Mouse (Mus musculus) brain, embryonic 14.5 days (tissue): ENCODE measurements around the gene Ptpn14.

Experiments used
- CTCF ChIP-seq: fragments of 200-500 bp; IDR thresholded peaks from 2 replicates; pipeline ENCODE4 v1.5.1; 2012; ENCODE audit warnings: inconsistent platforms, mild to moderate bottlenecking, moderate library complexity, borderline replicate concordance; ENCODE audit not compliant: insufficient read depth, insufficient read length; ENCODE audit errors: extremely low read depth
- POLR2A ChIP-seq: fragments of 200-500 bp; IDR thresholded peaks from 2 replicates; pipeline ENCODE4 v1.6.1; 2012; ENCODE audit warnings: mild to moderate bottlenecking, inconsistent platforms, borderline replicate concordance; ENCODE audit not compliant: poor library complexity, insufficient read depth, insufficient read length, severe bottlenecking; ENCODE audit errors: extremely low read depth

GRCm38 (mm10) chr1:189902413-189902812, 174.3 kb downstream of the Ptpn14 start:
- no peak for TF ChIP-seq POLR2A
- no peak for TF ChIP-seq CTCF
